Mouse (Mus musculus) subcutaneous adipose tissue, adult 2 months (tissue): ENCODE results near the gene Dmrtc1b. TPM values are rescaled to one million over a fixed set of nuclear protein-coding genes. Genes with fewer than 3 reads are reported as not detected.

Experiments
- polyA plus RNA-seq: library from polyadenylated mRNA; depleted of rRNA; stranded (reverse); fragments of >200 nt; gene quantifications from 2 replicates; pipeline ENCODE4 v1.2.3, GENCODE M21; 2012; ENCODE audit warnings: low replicate concordance; rRNA removed

Dmrtc1b gene
- not detected in 2 replicates for polyA plus RNA-seq

GRCm38 (mm10) chrX:102707535-102707934 is at the start of gene Dmrtc1b, which contains the start of gene Gm9112:
Gene Dmrtc1b (plus strand): TSS chrX:102707865.
Gene Gm9112 (minus strand): TSS chrX:102707635.

GRCm38 (mm10) chrX:102686872-102687271 is 20.8 kb upstream of the Dmrtc1b start, which contains the start of gene Gm3880:
Gene Gm3880 (minus strand): TSS chrX:102686972.

Other genes starting within 250 kb of the Dmrtc1b start
- gene Hdac8, start 202.5 kb upstream of the Dmrtc1b start, polyA plus RNA-seq, result 4.4 and 7.6 TPM in 2 replicates
- gene Phka1, start 63.6 kb upstream of the Dmrtc1b start, polyA plus RNA-seq, result 6.8 and 8.9 TPM in 2 replicates
- gene Gm3880, start 20.9 kb upstream of the Dmrtc1b start, polyA plus RNA-seq, result not detected in 2 replicates
- not detected in 2 replicates for gene Gm9112, start 230 bp upstream of the Dmrtc1b start, polyA plus RNA-seq
- gene Dmrtc1c1, start 95.1 kb downstream of the Dmrtc1b start, polyA plus RNA-seq, result not detected in 2 replicates
- gene Dmrtc1c2, start 146.8 kb downstream of the Dmrtc1b start, polyA plus RNA-seq, result not detected in 2 replicates
- gene 1700031F05Rik, start 160.1 kb downstream of the Dmrtc1b start, polyA plus RNA-seq, result not detected in 2 replicates
- 0.26 and 1.1 TPM in 2 replicates for gene Dmrtc1a, start 200.8 kb downstream of the Dmrtc1b start, polyA plus RNA-seq
- not detected in 2 replicates for gene 1700011M02Rik, start 201.0 kb downstream of the Dmrtc1b start, polyA plus RNA-seq
- gene 1700018G05Rik, start 220.5 kb downstream of the Dmrtc1b start, polyA plus RNA-seq, result not detected in 2 replicates